Mouse (Mus musculus) bone marrow macrophage, adult 2 months (primary cell): ENCODE results near the gene S100a16. TPM values are rescaled to one million over a fixed set of nuclear protein-coding genes. Genes with fewer than 3 reads are reported as not detected.

ENCODE experiments used
- H3K27ac ChIP-seq: 2 replicates; pipeline ENCODE4 v1.5.1; 2012; ENCODE audit warnings: low read depth, low read length; ENCODE audit not compliant: insufficient read depth
- H3K4me1 ChIP-seq: 2 replicates; pipeline ENCODE4 v1.6.1; 2012; ENCODE audit warnings: low read length; ENCODE audit not compliant: control insufficient read depth, insufficient read depth
- H3K4me3 ChIP-seq: 2 replicates; pipeline ENCODE4 v1.5.1; 2012; ENCODE audit warnings: mild to moderate bottlenecking, low read length, moderate library complexity; ENCODE audit not compliant: insufficient read depth
- CTCF ChIP-seq: IDR thresholded peaks from 2 replicates; pipeline ENCODE4 v1.5.1; 2012; ENCODE audit warnings: low read depth, mild to moderate bottlenecking, low read length, moderate library complexity
- POLR2A ChIP-seq: IDR thresholded peaks from 2 replicates; pipeline ENCODE4 v1.6.1; 2012; ENCODE audit warnings: mild to moderate bottlenecking, low read depth, low read length, borderline replicate concordance
- polyA plus RNA-seq: library from polyadenylated mRNA; stranded (reverse); fragments of >200 nt; gene quantifications from 2 replicates; pipeline ENCODE4 v1.2.4, GENCODE M21; 2012; ENCODE audit not compliant: missing spikeins, insufficient read depth, insufficient read length

Gene S100a16
- polyA plus RNA-seq: 0.50 TPM in 1 of 2 replicates, not detected in the other

GRCm38 (mm10) chr3:90537141-90537904 lies at the start of gene S100a16:
Gene S100a16, plus strand, starts transcription at chr3:90537254.
- Histone ChIP-seq H3K27ac (no peak within 1 kb of the TSS), H3K4me1 (no peaks in the 10 kb centered on the region), H3K4me3 (no peak within 1 kb of the TSS)
- TF ChIP-seq CTCF: no peak
- TF ChIP-seq POLR2A: no peak

- H3K27ac ChIP-seq: no peak overlapping the region
- H3K4me3 ChIP-seq: no peak overlapping the region
- TF ChIP-seq POLR2A: no peak
- no peak for TF ChIP-seq CTCF
- 0 out of 2 replicates have a peak, but pooled peaks cover 4% of the 10 kb centered on the region for H3K4me1 ChIP-seq
Observed at GRCm38 (mm10) chr3:90488576-90488975, 48.5 kb upstream of the S100a16 start.

GRCm38 (mm10) chr3:90490696-90491256 lies 46.3 kb upstream of the S100a16 start, which contains the start of gene Snapin:
Gene Snapin, minus strand, starts transcription at chr3:90491033.
- TF ChIP-seq POLR2A: no peak
- TF ChIP-seq CTCF: no peak
- Histone ChIP-seq H3K4me3 (peak within 1 kb of the TSS; percentile 98), H3K27ac (peak within 1 kb of the TSS; percentile 83), H3K4me1 (0 out of 2 replicates have a peak, but pooled peaks cover 4% of the 10 kb centered on the region)

- Histone ChIP-seq H3K27ac (no peak overlapping the region), H3K4me1 (0 out of 2 replicates have a peak, but pooled peaks cover 4% of the 10 kb centered on the region), H3K4me3 (no peak overlapping the region)
- TF ChIP-seq CTCF (no peak), POLR2A (no peak)
Observed at GRCm38 (mm10) chr3:90491350-90491749, 45.7 kb upstream of the S100a16 start.

- H3K4me3 ChIP-seq: no peak overlapping the region
- 0 out of 2 replicates have a peak, but pooled peaks cover 4% of the 10 kb centered on the region for H3K4me1 ChIP-seq
- no peak for TF ChIP-seq CTCF
- no peak overlapping the region for H3K27ac ChIP-seq
Observed at GRCm38 (mm10) chr3:90493831-90494540, 43.1 kb upstream of the S100a16 start.

GRCm38 (mm10) chr3:90495850-90496525 lies 41.1 kb upstream of the S100a16 start:
- TF ChIP-seq POLR2A (no peak), CTCF (no peak)
- Histone ChIP-seq H3K27ac (no peak overlapping the region), H3K4me1 (no peaks in the 10 kb centered on the region), H3K4me3 (no peak overlapping the region)

- Histone ChIP-seq H3K4me1 (no peaks in the 10 kb centered on the region), H3K27ac (no peak overlapping the region), H3K4me3 (no peak overlapping the region)
- no peak for TF ChIP-seq POLR2A
- no peak for TF ChIP-seq CTCF
Observed at GRCm38 (mm10) chr3:90497597-90497996, 39.5 kb upstream of the S100a16 start.

- H3K4me3 ChIP-seq: no peak overlapping the region
- no peak overlapping the region for H3K27ac ChIP-seq
- no peak for TF ChIP-seq POLR2A
- no peak for TF ChIP-seq CTCF
- H3K4me1 ChIP-seq: peaks cover 7% of the 10 kb centered on the region
Observed at GRCm38 (mm10) chr3:90503444-90503843, 33.6 kb upstream of the S100a16 start.

GRCm38 (mm10) chr3:90505216-90505615 lies 31.8 kb upstream of the S100a16 start:
- no peak overlapping the region for H3K4me3 ChIP-seq
- no peak overlapping the region for H3K27ac ChIP-seq
- no peak for TF ChIP-seq CTCF
- TF ChIP-seq POLR2A: no peak
- H3K4me1 ChIP-seq: peaks cover 7% of the 10 kb centered on the region

- TF ChIP-seq CTCF (no peak), POLR2A (no peak)
Observed at GRCm38 (mm10) chr3:90506362-90506761, 30.7 kb upstream of the S100a16 start.

More at GRCm38 (mm10) chr3:90506362-90506761, 30.7 kb upstream of the S100a16 start:
- H3K4me3 ChIP-seq: no peak overlapping the region
- H3K4me1 ChIP-seq: peaks cover 7% of the 10 kb centered on the region
- H3K27ac ChIP-seq: no peak overlapping the region
